8 mouse cellular contexts compared by ENCODE assay signal in genomic region chr5:49524394-49525241, GRCm38 (mm10). TPM values are rescaled to one million over a fixed set of nuclear protein-coding genes. Genes with fewer than 3 reads are reported as not detected.
A peak's percentile ranks its signal among the peaks of the same experiment; 100 is the strongest.
DNase-seq lines count a peak whose midpoint lies in the region; ATAC-seq and TF ChIP-seq lines count a peak whose summit lies in the region.

TSS of gene Kcnip4 (minus strand) at chr5:49524907.

- no peak for TF ChIP-seq POLR2A in cortical plate, adult 2 months (IDR thresholded peaks at IDR 0.05; ENCODE audit: extremely low read depth, insufficient read depth, low read length)

- H3K27ac ChIP-seq in heart, embryonic 12.5 days (ENCODE audit: poor library complexity, severe bottlenecking): no peak within 1 kb of the TSS
- H3K27ac ChIP-seq in cortical plate, adult 2 months (ENCODE audit: insufficient read depth, low read length): peak within 1 kb of the TSS; percentile 93
- no peak within 1 kb of the TSS for H3K27ac ChIP-seq in liver, embryonic 13.5 days

- H3K4me2 ChIP-seq in heart, embryonic 12.5 days: peak within 1 kb of the TSS; percentile 100
- peak within 1 kb of the TSS; percentile 37 for H3K4me2 ChIP-seq in liver, embryonic 13.5 days

- H3K9me3 ChIP-seq in heart, embryonic 12.5 days (replicated peaks): no peaks in the 10 kb centered on the region
- H3K9me3 ChIP-seq in liver, embryonic 13.5 days (replicated peaks): no peaks in the 10 kb centered on the region

- intact Hi-C loops in heart, postnatal 36 days (cut with DNase I): no loop called here

- peak within 1 kb of the TSS; percentile 60 for H3K4me3 ChIP-seq in heart, embryonic 12.5 days
- H3K4me3 ChIP-seq in cortical plate, adult 2 months (ENCODE audit: insufficient read depth, low read length): peak within 1 kb of the TSS; percentile 84
- H3K4me3 ChIP-seq in liver, embryonic 13.5 days (replicated peaks): peak within 1 kb of the TSS; percentile 22; the same call in 1 of the 2 replicates

- DNase-seq in heart, postnatal 36 days: no peak
- peak; percentile 20 to 32 for DNase-seq in gastrocnemius, postnatal 4 days (ENCODE audit: low spot score in 2 of 2)
- DNase-seq in kidney, postnatal 10 days: peak; percentile 37
- no peak for DNase-seq in liver, embryonic 13.5 days
- peak; percentile 10 for DNase-seq in ovary, adult 18-20 months (ENCODE audit: low spot score)

- 2% methylated on average over 38 of the region's 50 CpGs for WGBS in heart, embryonic 12.5 days
- 2% methylated on average over 45 of the region's 50 CpGs for WGBS in liver, embryonic 13.5 days (ENCODE audit: insufficient replicate concordance)

- peak; percentile 48; the same call in 1 of the 2 replicates for ATAC-seq in heart, embryonic 12.5 days (ENCODE audit: insufficient number of reproducible peaks, low FRiP score)
- ATAC-seq in liver, embryonic 13.5 days (ENCODE audit: low read depth): no peak
- ATAC-seq in inflammation-experienced regulatory T-cells, adult 6 months: no peak

- H3K36me3 ChIP-seq in heart, embryonic 12.5 days: no peaks in the 10 kb centered on the region
- H3K36me3 ChIP-seq in liver, embryonic 13.5 days: no peaks in the 10 kb centered on the region

- H3K9ac ChIP-seq in heart, embryonic 12.5 days: peak within 1 kb of the TSS; percentile 67
- H3K9ac ChIP-seq in liver, embryonic 13.5 days: no peak within 1 kb of the TSS

- H3K4me1 ChIP-seq in heart, embryonic 12.5 days (replicated peaks): 0 out of 2 replicates have a peak, but pooled peaks cover 6% of the 10 kb centered on the region
- H3K4me1 ChIP-seq in cortical plate, adult 2 months (ENCODE audit: control insufficient read depth, insufficient read depth, low read length): 0 out of 2 replicates have a peak, but pooled peaks cover 3% of the 10 kb centered on the region
- no peaks in the 10 kb centered on the region for H3K4me1 ChIP-seq in liver, embryonic 13.5 days (replicated peaks)

- TF ChIP-seq CTCF in cortical plate, adult 2 months (IDR thresholded peaks at IDR 0.05; ENCODE audit: extremely low read depth, insufficient read depth, low read length): no peak

- peaks cover 43% of the 10 kb centered on the region for H3K27me3 ChIP-seq in heart, embryonic 12.5 days (replicated peaks)
- peaks cover 22% of the 10 kb centered on the region for H3K27me3 ChIP-seq in liver, embryonic 13.5 days

RNA-seq across cellular contexts. Expression of gene Kcnip4, which starts in this region (rescaled TPM):
- 0.51 and 0.80 TPM in 2 replicates for polyA plus RNA-seq in heart, embryonic 12.5 days (2016; fragmentation: Nextera tagmentation; extraction: Ambion mirVana)
- not detected for total RNA-seq in heart, postnatal 36 days (2021)
- polyA plus RNA-seq in cortical plate, adult 2 months (2012; rRNA removed): 54.9 and 56.4 TPM in 2 replicates
- total RNA-seq in gastrocnemius, postnatal 4 days (2021): under 1 TPM; 0.65 to 0.74 TPM
- polyA plus RNA-seq in liver, embryonic 13.5 days (2015; fragmentation: Nextera tagmentation; extraction: Ambion mirVana): 0.15 TPM in 2 replicates
- polyA plus RNA-seq in inflammation-experienced regulatory T-cells, adult 6 months (2017; shearing (Covaris generic)): under 1 TPM in 1 of 3 experiments, not detected in 2; 0.27 TPM

Comparison
In these comparisons a context has a peak if more than half of its experiments do, and no peak if none do; other contexts are left out.
1. RNA of gene Kcnip4 (polyA plus RNA-seq): 54.9 to 56.4 TPM in cortical plate, adult 2 months; 0.51 to 0.80 TPM in heart, embryonic 12.5 days, 0.15 TPM in liver, embryonic 13.5 days and 0.27 TPM in inflammation-experienced regulatory T-cells, adult 6 months; every median in the first group is over 10 times any median in the second.
2. Peak in ATAC-seq, H3K4me3 ChIP-seq, H3K9ac ChIP-seq and H3K4me2 ChIP-seq in heart, embryonic 12.5 days; RNA of the gene not detected or under 1 TPM.
3. Peak in DNase-seq in gastrocnemius, postnatal 4 days; RNA of the gene not detected or under 1 TPM.
4. H3K4me3 ChIP-seq: peak in every context shown above with its lines; median percentile 84 in cortical plate, adult 2 months; 60 in heart, embryonic 12.5 days; 22 in liver, embryonic 13.5 days.
5. DNase-seq: peak in kidney, postnatal 10 days (single experiment) and ovary, adult 18-20 months (single experiment); none in heart, postnatal 36 days (0 of 2) and liver, embryonic 13.5 days (single experiment).